Mouse (Mus musculus) c-Kit-positive CD71-positive TER-119-negative erythroid progenitor cells, embryonic 14.5 days (primary cell): ENCODE measurements around the gene Gabra4.
"Not testable (repeated sequence)": the region's sequence is repeated elsewhere in the genome, so short reads cannot be mapped to it uniquely, and the experiment has no call there.

Source experiments
- DNase-seq: peaks from one replicate; pipeline ENCODE4 v3.0.0-alpha.2; 2013; ENCODE audit warnings: low read depth

Gabra4 gene

GRCm38 (mm10) chr5:71658115-71658497, at the start of gene Gabra4:
Gene Gabra4, minus strand, starts transcription at chr5:71658308.
- DNase-seq, result no peak

GRCm38 (mm10) chr5:71701273-71701614, 43.1 kb upstream of the Gabra4 start:
- DNase-seq, result no peak

GRCm38 (mm10) chr5:71700468-71701272, 42.6 kb upstream of the Gabra4 start:
- no peak for DNase-seq

- DNase-seq, result no peak
Observed at GRCm38 (mm10) chr5:71699696-71700467, 41.8 kb upstream of the Gabra4 start.

GRCm38 (mm10) chr5:71665593-71665992, 7.5 kb upstream of the Gabra4 start:
- DNase-seq, result no peak

- no peak for DNase-seq
Observed at GRCm38 (mm10) chr5:71657482-71658114, 510 bp downstream of the Gabra4 start, which contains the start of gene Gabrb1. Gene Gabrb1, plus strand, starts transcription at chr5:71658113.

- DNase-seq, result no peak
Observed at GRCm38 (mm10) chr5:71656771-71657170, 1.3 kb downstream of the Gabra4 start.

GRCm38 (mm10) chr5:71654056-71654455, 4.1 kb downstream of the Gabra4 start:
- no peak for DNase-seq

- no peak for DNase-seq
Observed at GRCm38 (mm10) chr5:71648108-71648507, 10.0 kb downstream of the Gabra4 start.

GRCm38 (mm10) chr5:71639804-71640203, 18.3 kb downstream of the Gabra4 start:
- DNase-seq, result no peak

- no peak for DNase-seq
Observed at GRCm38 (mm10) chr5:71627820-71628219, 30.3 kb downstream of the Gabra4 start.

GRCm38 (mm10) chr5:71616734-71617133, 41.4 kb downstream of the Gabra4 start:
- DNase-seq, result no peak

GRCm38 (mm10) chr5:71614311-71614710, 43.8 kb downstream of the Gabra4 start:
- DNase-seq, result no peak

- DNase-seq, result no peak
Observed at GRCm38 (mm10) chr5:71608735-71609134, 49.4 kb downstream of the Gabra4 start.

- DNase-seq, result no peak
Observed at GRCm38 (mm10) chr5:71606907-71607306, 51.2 kb downstream of the Gabra4 start.

- no peak for DNase-seq
Observed at GRCm38 (mm10) chr5:71604128-71604690, 53.9 kb downstream of the Gabra4 start.

GRCm38 (mm10) chr5:71595321-71595720, 62.8 kb downstream of the Gabra4 start:
- DNase-seq, result no peak

- no peak for DNase-seq
Observed at GRCm38 (mm10) chr5:71593745-71594255, 64.3 kb downstream of the Gabra4 start.

- DNase-seq, result no peak
Observed at GRCm38 (mm10) chr5:71571646-71572237, 86.4 kb downstream of the Gabra4 start.

GRCm38 (mm10) chr5:71548079-71548478, 110.0 kb downstream of the Gabra4 start, which contains the start of gene Cox7b2:
Gene Cox7b2, minus strand, starts transcription at chr5:71548205.
- DNase-seq, result no peak

GRCm38 (mm10) chr5:71545554-71545953, 112.6 kb downstream of the Gabra4 start:
- DNase-seq, result no peak

GRCm38 (mm10) chr5:71525486-71525885, 132.6 kb downstream of the Gabra4 start:
- DNase-seq, result not testable (repeated sequence)
